Mouse (Mus musculus): ENCODE measurements at regions not wholly inside any gene's neighbourhood (a gene's known extent, or its start where the extent isn't known, plus 50 kb on each side); places are given as distances from the start of the nearest gene placed in this dataset.

- no peak for DNase-seq
These were observed 341.1 kb upstream of the Kif2a start for GRCm38 (mm10) chr13:107362806-107363687.

- no peak for DNase-seq
These were observed 319.0 kb upstream of the Kif2a start for GRCm38 (mm10) chr13:107340802-107341364.

- DNase-seq: no peak
These were observed 316.2 kb upstream of the Kif2a start for GRCm38 (mm10) chr13:107338111-107338510.

- no peak for DNase-seq
These were observed 315.2 kb upstream of the Kif2a start for GRCm38 (mm10) chr13:107337111-107337510.

GRCm38 (mm10) chr13:107329348-107329747 is 307.4 kb upstream of the Kif2a start:
- DNase-seq: no peak

- peak; percentile 43 to 49 for DNase-seq
These were observed 304.0 kb upstream of the Kif2a start for GRCm38 (mm10) chr13:107325707-107326495.

- DNase-seq: no peak
These were observed 292.8 kb upstream of the Kif2a start for GRCm38 (mm10) chr13:107314746-107315145.

- DNase-seq: no peak
These were observed 287.2 kb upstream of the Kif2a start for GRCm38 (mm10) chr13:107308958-107309639.

GRCm38 (mm10) chr13:107308404-107308803 is 286.5 kb upstream of the Kif2a start:
- no peak for DNase-seq

GRCm38 (mm10) chr13:107306958-107307357 is 285.0 kb upstream of the Kif2a start:
- DNase-seq: no peak

GRCm38 (mm10) chr13:107306232-107306631 is 284.3 kb upstream of the Kif2a start:
- DNase-seq: no peak

GRCm38 (mm10) chr13:107305738-107306137 is 283.8 kb upstream of the Kif2a start:
- no peak for DNase-seq

GRCm38 (mm10) chr13:107303878-107304277 is 282.0 kb upstream of the Kif2a start:
- no peak for DNase-seq

GRCm38 (mm10) chr13:107303322-107303721 is 281.4 kb upstream of the Kif2a start:
- DNase-seq: no peak

- no peak for DNase-seq
These were observed 278.9 kb upstream of the Kif2a start for GRCm38 (mm10) chr13:107300792-107301191.

- DNase-seq: no peak
These were observed 242.7 kb upstream of the Kif2a start for GRCm38 (mm10) chr13:107264581-107264980.

- no peak for DNase-seq
These were observed 239.6 kb upstream of the Kif2a start for GRCm38 (mm10) chr13:107261479-107262050.

- DNase-seq: no peak
These were observed 238.3 kb upstream of the Kif2a start for GRCm38 (mm10) chr13:107260274-107260673.

- DNase-seq: no peak
These were observed 226.0 kb upstream of the Kif2a start for GRCm38 (mm10) chr13:107247792-107248505.

- DNase-seq: no peak
These were observed 225.2 kb upstream of the Kif2a start for GRCm38 (mm10) chr13:107246956-107247751.

- no peak for DNase-seq
These were observed 222.2 kb upstream of the Kif2a start for GRCm38 (mm10) chr13:107244173-107244572.

All from thymus, postnatal 36 days (tissue).